Mouse (Mus musculus): ENCODE measurements around the gene Mmp11. TPM values are rescaled to one million over a fixed set of nuclear protein-coding genes. Genes with fewer than 3 reads are reported as not detected.

The Mmp11 gene
- total and polyA plus RNA-seq, 3 experiments, result 0.99 to 1.1 TPM; not detected in 1

GRCm38 (mm10) chr10:75954381-75954811 lies 18.1 kb upstream of the Mmp11 start, which contains the start of gene Gm5134:
Gene Gm5134 (plus strand): TSS chr10:75954514.
- H3K9ac ChIP-seq (ENCODE audit: insufficient read depth, low read depth), result peak within 1 kb of the TSS; percentile 85
- peaks cover 11 to 20% of the 10 kb centered on the region in 2 experiments for H3K4me1 ChIP-seq (ENCODE audit: control insufficient read depth in 1 of 2, insufficient read depth in 2 of 2)
- dilution Hi-C loops (cut with MboI; ENCODE audit: extremely low pct_ligation_motif_present, extremely low pct_unique_long_range_greater_than_20kb, low sequenced_read_pairs), result no loop called here
- peak within 1 kb of the TSS in 2 of 3 experiments; percentile 58 to 70 for H3K4me3 ChIP-seq (replicated peaks in 1 of 3; ENCODE audit: low read depth in 2 of 3, low read length in 2 of 3, poor library complexity in 1 of 3)
- no peaks in the 10 kb centered on the region for H3K27me3 ChIP-seq (replicated peaks)
- no peaks in the 10 kb centered on the region for H3K36me3 ChIP-seq (replicated peaks in 1 of 2; ENCODE audit: control insufficient read depth in 1 of 2, insufficient read depth in 1 of 2, low read length in 1 of 2)
- H3K79me2 ChIP-seq (replicated peaks; ENCODE audit: control insufficient read depth, extremely low read depth, insufficient read depth, poor library complexity, severe bottlenecking), result no peaks in the 10 kb centered on the region
- TF ChIP-seq TCF12 (IDR thresholded peaks at IDR 0.05; ENCODE audit: low read depth, low read length) (peak; percentile 39; the same call in 1 of the 2 replicates), HCFC1 (IDR thresholded peaks at IDR 0.05; ENCODE audit: low read depth, low read length) (peak; percentile 19), POLR2A (IDR thresholded peaks at IDR 0.05; ENCODE audit: low read depth, low read length) (peak; percentile 55; the same call in 1 of the 2 replicates), USF1 (IDR thresholded peaks at IDR 0.05; ENCODE audit: low read depth, low read length) (no peak), ELF1 (IDR thresholded peaks at IDR 0.05; ENCODE audit: low read depth, low read length) (peak; percentile 65; the same call in 1 of the 2 replicates), MAZ (IDR thresholded peaks at IDR 0.05; ENCODE audit: low read depth, low read length) (0 out of 2 replicates have a peak, but pooled peaks have one; percentile 16), MAX (IDR thresholded peaks at IDR 0.05; ENCODE audit: low read length) (no peak)
- DNase-seq (ENCODE audit: extremely low read depth), result no peak
- H3K4me2 ChIP-seq (ENCODE audit: insufficient read depth, low read depth, poor library complexity, severe bottlenecking), result peak within 1 kb of the TSS; percentile 48
- in situ Hi-C loops (cut with MboI; ENCODE audit: low pct_ligation_motif_present, low pct_unique_long_range_greater_than_20kb, low sequenced_read_pairs), result loop anchor here (5.0 to 25.0 kb wide), 3 partner anchors 70 to 367 kb away; partner anchors contain the start of gene Ggt5
- no peaks in the 10 kb centered on the region for H3K9me3 ChIP-seq (replicated peaks; ENCODE audit: low read length)
- H3K27ac ChIP-seq (ENCODE audit: insufficient read depth, low read depth), result peak within 1 kb of the TSS; percentile 14; the same call in 1 of the 2 replicates

GRCm38 (mm10) chr10:75951424-75952050 lies 15.2 kb upstream of the Mmp11 start:
- Histone ChIP-seq H3K4me2 (ENCODE audit: insufficient read depth, low read depth, poor library complexity, severe bottlenecking) (peak overlapping the region; percentile 63), H3K79me2 (replicated peaks; ENCODE audit: control insufficient read depth, extremely low read depth, insufficient read depth, poor library complexity, severe bottlenecking) (no peaks in the 10 kb centered on the region), H3K27ac (ENCODE audit: insufficient read depth, low read depth) (peak overlapping the region; percentile 25; the same call in 1 of the 2 replicates), H3K27me3 (replicated peaks) (no peaks in the 10 kb centered on the region), H3K4me3 (replicated peaks in 1 of 3; ENCODE audit: low read depth in 2 of 3, low read length in 2 of 3, poor library complexity in 1 of 3) (peak overlapping the region; percentile 28 to 55 (median 41)), H3K4me1 (ENCODE audit: control insufficient read depth in 1 of 2, insufficient read depth in 2 of 2) (peaks cover 30 to 42% of the 10 kb centered on the region in 2 experiments), H3K36me3 (replicated peaks in 1 of 2; ENCODE audit: control insufficient read depth in 1 of 2, insufficient read depth in 1 of 2, low read length in 1 of 2) (no peaks in the 10 kb centered on the region), H3K9ac (ENCODE audit: insufficient read depth, low read depth) (peak overlapping the region; percentile 41; the same call in 1 of the 2 replicates), H3K9me3 (replicated peaks; ENCODE audit: low read length) (no peaks in the 10 kb centered on the region)
- dilution Hi-C loops (cut with MboI; ENCODE audit: extremely low pct_ligation_motif_present, extremely low pct_unique_long_range_greater_than_20kb, low sequenced_read_pairs), result no loop called here
- peak; percentile 59 for DNase-seq (ENCODE audit: extremely low read depth)
- in situ Hi-C loops (cut with MboI; ENCODE audit: low pct_ligation_motif_present, low pct_unique_long_range_greater_than_20kb, low sequenced_read_pairs), result loop anchor here (5.0 to 25.0 kb wide), 3 partner anchors 67 to 364 kb away; partner anchors contain the start of gene Ggt5
- TF ChIP-seq E2F4 (IDR thresholded peaks at IDR 0.05; ENCODE audit: insufficient replicate concordance, low read depth, low read length) (no peak), CHD1 (IDR thresholded peaks at IDR 0.05; ENCODE audit: low read depth, low read length) (no peak), IRF4 (IDR thresholded peaks at IDR 0.05; ENCODE audit: low read depth, low read length) (no peak), USF2 (conservative IDR thresholded peaks at IDR 0.05; ENCODE audit: low read depth, low read length) (no peak), GABPA (IDR thresholded peaks at IDR 0.05; ENCODE audit: insufficient replicate concordance, low read depth, low read length) (no peak), ZNF384 (IDR thresholded peaks at IDR 0.05; ENCODE audit: low read depth, low read length) (peak; percentile 100), ELF1 (IDR thresholded peaks at IDR 0.05; ENCODE audit: low read depth, low read length) (no peak), KAT2A (IDR thresholded peaks at IDR 0.05; ENCODE audit: insufficient replicate concordance, low read length) (no peak), PAX5 (IDR thresholded peaks at IDR 0.05; ENCODE audit: low read length) (no peak), CTCF (conservative IDR thresholded peaks at IDR 0.05 in 1 of 2, IDR thresholded peaks at IDR 0.05 in 1 of 2; ENCODE audit: low read depth in 2 of 2, low read length in 2 of 2) (peak; percentile 73 to 94), JUND (conservative IDR thresholded peaks at IDR 0.05; ENCODE audit: low read depth, low read length) (no peak), MYC (IDR thresholded peaks at IDR 0.05; ENCODE audit: low read depth, low read length) (no peak), MAZ (IDR thresholded peaks at IDR 0.05; ENCODE audit: low read depth, low read length) (no peak), NELFE (IDR thresholded peaks at IDR 0.05; ENCODE audit: low read depth, low read length) (peak; percentile 40; the same call in 1 of the 2 replicates), MAFK (IDR thresholded peaks at IDR 0.05; ENCODE audit: insufficient replicate concordance, low read length) (no peak), POLR2AphosphoS2 (IDR thresholded peaks at IDR 0.05; ENCODE audit: low read depth, low read length) (no peak), POLR2A (IDR thresholded peaks at IDR 0.05; ENCODE audit: low read depth, low read length) (no peak), TCF12 (IDR thresholded peaks at IDR 0.05; ENCODE audit: low read depth, low read length) (no peak), USF1 (IDR thresholded peaks at IDR 0.05; ENCODE audit: low read depth, low read length) (no peak), MAX (IDR thresholded peaks at IDR 0.05; ENCODE audit: low read length) (no peak), ZC3H11A (IDR thresholded peaks at IDR 0.05; ENCODE audit: low read depth, low read length) (peak; percentile 41; the same call in 1 of the 2 replicates), CHD2 (IDR thresholded peaks at IDR 0.05; ENCODE audit: low read length) (no peak), HCFC1 (IDR thresholded peaks at IDR 0.05; ENCODE audit: low read depth, low read length) (no peak; the same call in 1 of the 2 replicates), MXI1 (IDR thresholded peaks at IDR 0.05; ENCODE audit: low read depth, low read length) (no peak), MEF2A (IDR thresholded peaks at IDR 0.05; ENCODE audit: borderline replicate concordance, low read depth, low read length) (no peak), ETS1 (conservative IDR thresholded peaks at IDR 0.05; ENCODE audit: low read depth, low read length) (no peak), ZMIZ1 (IDR thresholded peaks at IDR 0.05; ENCODE audit: low read depth, low read length) (no peak), SIN3A (IDR thresholded peaks at IDR 0.05; ENCODE audit: low read length) (peak; percentile 13; the same call in 1 of the 2 replicates), BHLHE40 (IDR thresholded peaks at IDR 0.05; ENCODE audit: low read depth, low read length) (peak; percentile 74)
